Mouse (Mus musculus): ENCODE measurements around the gene Polr2a. TPM values are rescaled to one million over a fixed set of nuclear protein-coding genes. Genes with fewer than 3 reads are reported as not detected.
A peak's percentile ranks its signal among the peaks of the same experiment; 100 is the strongest.

The Polr2a gene
- polyA plus RNA-seq, 1 experiment from 2014 or later = 15.3 TPM

DNA sequence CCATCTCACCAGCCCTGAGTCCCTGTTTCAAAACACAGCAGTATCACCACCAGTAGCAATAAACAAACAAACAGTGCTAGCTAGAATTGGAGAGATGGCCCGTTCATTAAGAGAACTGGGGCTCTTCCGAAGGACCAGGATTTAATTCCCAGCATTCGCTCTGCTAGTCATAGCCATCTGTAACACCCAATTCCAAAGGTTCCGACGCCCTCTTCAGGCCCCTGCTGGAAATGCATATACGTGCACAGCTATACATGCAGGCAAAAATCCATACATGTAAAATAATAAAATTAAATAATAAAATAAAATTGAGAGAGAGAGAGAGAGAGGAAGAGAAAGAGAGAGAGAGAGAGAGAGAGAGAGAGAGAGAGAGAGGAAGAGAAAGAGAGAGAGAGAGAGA lies 39.0 kb downstream of the Polr2a start:
- Histone ChIP-seq H3K9ac (replicated peaks; ENCODE audit: low read depth) (no peak overlapping the region), H3K4me1 (ENCODE audit: insufficient read depth, low read depth, low read length) (no peaks in the 10 kb centered on the region), H3K27ac (ENCODE audit: low read length) (no peak overlapping the region), H3K27me3 (replicated peaks; ENCODE audit: insufficient read depth, low read length) (no peaks in the 10 kb centered on the region), H3K4me2 (replicated peaks; ENCODE audit: low read depth, low read length) (no peak overlapping the region), H3K36me3 (ENCODE audit: insufficient read depth, low read length) (no peaks in the 10 kb centered on the region), H3K9me3 (ENCODE audit: low read length) (no peaks in the 10 kb centered on the region), H3K4me3 (ENCODE audit: low read depth, low read length) (no peak overlapping the region)
- no peak for TF ChIP-seq EP300 (IDR thresholded peaks at IDR 0.05)
- TF ChIP-seq CTCF (IDR thresholded peaks at IDR 0.05) = peak; percentile 37
- 72% methylated on average over 6 of the region's 6 CpGs for WGBS
- DNase-seq (ENCODE audit: low spot score) (no peak), ATAC-seq (no peak)

DNA sequence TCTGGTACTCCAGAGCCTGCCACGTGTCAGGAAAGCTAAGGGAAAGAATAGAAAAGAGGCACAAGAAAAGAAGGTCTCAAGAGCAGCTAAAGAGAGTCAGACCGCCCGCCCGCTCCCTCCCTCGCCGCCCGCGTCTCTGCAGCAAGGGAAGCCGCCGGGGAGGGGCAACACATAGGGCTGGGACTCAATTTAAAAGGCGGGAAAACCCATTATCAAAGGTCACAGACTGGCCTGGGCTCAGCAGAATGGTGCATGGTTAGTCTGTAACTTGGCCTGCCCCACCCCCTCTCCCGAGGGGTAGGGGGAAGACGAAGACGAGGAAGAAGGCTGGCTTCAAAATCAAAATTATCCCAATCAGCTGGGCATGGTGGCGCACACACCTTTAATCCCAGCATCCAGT lies 39.8 kb downstream of the Polr2a start:
- ATAC-seq (no peak), DNase-seq (ENCODE audit: low spot score) (no peak)
- no peak for TF ChIP-seq CTCF (IDR thresholded peaks at IDR 0.05)
- TF ChIP-seq EP300 (IDR thresholded peaks at IDR 0.05) = no peak
- H3K4me2 ChIP-seq (replicated peaks; ENCODE audit: low read depth, low read length) = no peak overlapping the region
- H3K4me3 ChIP-seq (ENCODE audit: low read depth, low read length) = no peak overlapping the region
- H3K4me1 ChIP-seq (ENCODE audit: insufficient read depth, low read depth, low read length) = no peaks in the 10 kb centered on the region
- H3K36me3 ChIP-seq (ENCODE audit: insufficient read depth, low read length) = no peaks in the 10 kb centered on the region
- H3K27me3 ChIP-seq (replicated peaks; ENCODE audit: insufficient read depth, low read length) = no peaks in the 10 kb centered on the region
- H3K9ac ChIP-seq (replicated peaks; ENCODE audit: low read depth) = no peak overlapping the region
- no peaks in the 10 kb centered on the region for H3K9me3 ChIP-seq (ENCODE audit: low read length)
- 36% methylated on average over 15 of the region's 15 CpGs for WGBS
- H3K27ac ChIP-seq (ENCODE audit: low read length) = no peak overlapping the region

DNA sequence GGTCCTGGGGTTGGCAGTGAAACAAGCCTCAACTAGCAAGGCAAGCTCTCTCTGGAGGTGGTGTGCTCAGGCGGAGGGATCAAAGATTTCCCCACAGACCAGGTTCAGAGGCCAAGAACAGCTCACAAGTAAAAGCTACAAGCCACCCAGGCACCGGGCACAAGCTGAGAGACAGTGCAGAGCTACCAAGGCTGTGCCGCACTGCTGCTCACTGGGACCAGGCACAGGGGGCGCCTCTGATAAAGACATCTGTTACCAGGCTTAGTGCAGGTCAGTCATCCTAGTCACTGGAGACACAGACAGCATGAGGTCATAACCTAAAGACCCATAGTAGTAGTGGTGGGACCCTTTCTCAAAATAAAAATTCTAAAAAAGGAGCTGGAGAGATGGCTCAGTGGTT lies 41.5 kb downstream of the Polr2a start:
- no peaks in the 10 kb centered on the region for H3K4me1 ChIP-seq (ENCODE audit: insufficient read depth, low read depth, low read length)
- H3K4me3 ChIP-seq (ENCODE audit: low read depth, low read length) = no peak overlapping the region
- ATAC-seq = no peak
- H3K27ac ChIP-seq (ENCODE audit: low read length) = no peak overlapping the region
- no peak for DNase-seq (ENCODE audit: low spot score)
- no peak overlapping the region for H3K4me2 ChIP-seq (replicated peaks; ENCODE audit: low read depth, low read length)
- no peaks in the 10 kb centered on the region for H3K27me3 ChIP-seq (replicated peaks; ENCODE audit: insufficient read depth, low read length)
- no peaks in the 10 kb centered on the region for H3K9me3 ChIP-seq (ENCODE audit: low read length)
- TF ChIP-seq CTCF (IDR thresholded peaks at IDR 0.05) = no peak
- no peak for TF ChIP-seq EP300 (IDR thresholded peaks at IDR 0.05)
- 72% methylated on average over 4 of the region's 4 CpGs for WGBS
- no peaks in the 10 kb centered on the region for H3K36me3 ChIP-seq (ENCODE audit: insufficient read depth, low read length)
- no peak overlapping the region for H3K9ac ChIP-seq (replicated peaks; ENCODE audit: low read depth)

DNA sequence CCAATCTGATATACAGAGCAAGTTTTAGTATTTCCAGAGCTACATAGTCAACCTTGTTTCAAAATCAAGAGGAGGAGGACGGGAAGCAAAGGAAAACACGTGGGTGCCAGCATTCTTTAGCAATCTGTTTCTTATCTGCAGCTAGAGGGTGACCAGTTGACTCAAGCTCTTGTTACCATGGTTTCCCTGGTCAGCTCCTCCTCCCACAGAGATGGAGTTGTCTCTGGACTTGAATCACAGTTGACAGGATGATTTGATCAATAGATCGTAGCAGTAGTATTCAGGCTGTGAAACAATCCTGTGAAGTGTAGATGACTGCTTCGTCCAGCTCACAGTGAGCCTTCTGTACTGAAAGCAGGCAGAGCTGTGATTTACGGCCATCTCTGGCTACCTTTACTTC lies 42.5 kb downstream of the Polr2a start:
- no peak overlapping the region for H3K4me3 ChIP-seq (ENCODE audit: low read depth, low read length)
- H3K27ac ChIP-seq (ENCODE audit: low read length) = no peak overlapping the region
- no peaks in the 10 kb centered on the region for H3K36me3 ChIP-seq (ENCODE audit: insufficient read depth, low read length)
- peak; percentile 78 for DNase-seq (ENCODE audit: low spot score)
- no peaks in the 10 kb centered on the region for H3K9me3 ChIP-seq (ENCODE audit: low read length)
- H3K27me3 ChIP-seq (replicated peaks; ENCODE audit: insufficient read depth, low read length) = no peaks in the 10 kb centered on the region
- peak; percentile 70 for ATAC-seq
- TF ChIP-seq EP300 (IDR thresholded peaks at IDR 0.05) (no peak), CTCF (IDR thresholded peaks at IDR 0.05) (no peak)
- H3K4me1 ChIP-seq (ENCODE audit: insufficient read depth, low read depth, low read length) = no peaks in the 10 kb centered on the region
- no peak overlapping the region for H3K9ac ChIP-seq (replicated peaks; ENCODE audit: low read depth)
- 12% methylated on average over 5 of the region's 5 CpGs for WGBS
- no peak overlapping the region for H3K4me2 ChIP-seq (replicated peaks; ENCODE audit: low read depth, low read length)

DNA sequence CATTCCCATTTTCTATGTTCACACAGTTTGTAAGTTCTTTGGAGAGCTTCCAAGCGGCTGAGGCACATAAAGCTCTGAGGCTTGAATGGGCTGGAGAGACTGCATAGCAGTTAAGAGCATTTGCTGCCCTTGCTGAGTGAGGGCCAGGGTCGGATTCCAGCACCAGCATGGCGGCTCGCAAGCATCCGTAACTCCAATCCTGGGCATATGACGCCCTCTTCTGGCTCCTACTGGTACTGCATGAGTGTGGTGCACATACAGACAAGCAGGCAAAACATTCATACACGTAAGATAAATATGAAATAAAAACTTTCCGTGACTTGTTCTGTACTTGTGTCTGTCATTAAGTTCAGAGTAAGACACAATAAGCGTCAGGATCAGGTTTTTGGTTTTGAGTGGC lies 43.0 kb downstream of the Polr2a start:
- peak; percentile 28 for ATAC-seq
- Histone ChIP-seq H3K9me3 (ENCODE audit: low read length) (no peaks in the 10 kb centered on the region), H3K27me3 (replicated peaks; ENCODE audit: insufficient read depth, low read length) (no peaks in the 10 kb centered on the region), H3K36me3 (ENCODE audit: insufficient read depth, low read length) (no peaks in the 10 kb centered on the region), H3K27ac (ENCODE audit: low read length) (no peak overlapping the region), H3K4me2 (replicated peaks; ENCODE audit: low read depth, low read length) (no peak overlapping the region), H3K4me3 (ENCODE audit: low read depth, low read length) (no peak overlapping the region), H3K9ac (replicated peaks; ENCODE audit: low read depth) (no peak overlapping the region), H3K4me1 (ENCODE audit: insufficient read depth, low read depth, low read length) (no peaks in the 10 kb centered on the region)
- WGBS = 48% methylated on average over 9 of the region's 9 CpGs
- peak; percentile 13 for DNase-seq (ENCODE audit: low spot score)
- TF ChIP-seq CTCF (IDR thresholded peaks at IDR 0.05) (peak; percentile 76), EP300 (IDR thresholded peaks at IDR 0.05) (no peak)

DNA sequence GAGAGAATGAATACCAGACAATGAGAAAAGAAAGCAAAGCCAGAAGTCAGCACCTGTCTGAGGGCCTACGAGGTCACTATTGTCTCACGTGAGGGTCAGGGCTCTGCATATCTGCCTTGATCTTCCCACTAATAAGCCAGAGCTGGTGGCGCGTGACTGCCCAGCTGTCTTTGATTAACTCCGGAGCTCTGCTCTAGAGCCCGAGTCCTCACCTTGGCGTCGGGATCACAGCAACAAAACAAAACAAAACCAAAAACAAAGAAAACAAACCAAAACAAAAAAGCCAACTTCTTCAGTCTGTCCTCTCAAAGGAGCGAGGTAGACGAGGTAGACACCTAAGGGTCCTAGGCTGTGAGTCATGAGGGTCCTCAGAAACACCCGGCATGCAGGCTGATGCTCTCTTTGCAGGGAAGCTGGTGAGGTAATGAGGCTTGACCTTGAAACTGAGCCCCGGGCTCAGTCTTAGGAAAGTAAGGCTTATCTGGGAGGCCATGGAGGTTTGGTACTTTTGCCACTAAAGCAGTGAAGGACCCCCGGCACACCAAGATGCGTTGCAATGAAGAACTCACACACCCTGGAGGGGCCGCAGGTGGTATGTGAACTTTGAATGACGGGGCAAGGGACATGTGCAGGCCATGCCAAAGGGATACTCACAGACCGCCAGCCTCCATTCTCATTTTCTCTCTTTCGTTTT lies 43.7 kb downstream of the Polr2a start:
- Histone ChIP-seq H3K27me3 (replicated peaks; ENCODE audit: insufficient read depth, low read length) (no peaks in the 10 kb centered on the region), H3K4me1 (ENCODE audit: insufficient read depth, low read depth, low read length) (no peaks in the 10 kb centered on the region), H3K4me2 (replicated peaks; ENCODE audit: low read depth, low read length) (no peak overlapping the region), H3K36me3 (ENCODE audit: insufficient read depth, low read length) (no peaks in the 10 kb centered on the region), H3K9ac (replicated peaks; ENCODE audit: low read depth) (no peak overlapping the region), H3K9me3 (ENCODE audit: low read length) (no peaks in the 10 kb centered on the region), H3K4me3 (ENCODE audit: low read depth, low read length) (no peak overlapping the region), H3K27ac (ENCODE audit: low read length) (no peak overlapping the region)
- DNase-seq (ENCODE audit: low spot score) (no peak), ATAC-seq (no peak)
- 67% methylated on average over 18 of the region's 18 CpGs for WGBS
- no peak for TF ChIP-seq EP300 (IDR thresholded peaks at IDR 0.05)
- no peak for TF ChIP-seq CTCF (IDR thresholded peaks at IDR 0.05)

All from lung, postnatal 0 days (tissue).